Mouse (Mus musculus) neural tube, embryonic 11.5 days (tissue): Measurements from ENCODE around the gene Reep3. TPM values are rescaled to one million over a fixed set of nuclear protein-coding genes. Genes with fewer than 3 reads are reported as not detected.
A peak's percentile ranks its signal among the peaks of the same experiment; 100 is the strongest.

Experiments
- ATAC-seq: fragments of 200-750 bp; cut with Nextera tagmentation; 2 replicates; pipeline ENCODE4 v1.8.0; 2017; ENCODE audit warnings: moderate number of reproducible peaks, mild to moderate bottlenecking, moderate TSS enrichment, moderate library complexity; ENCODE audit not compliant: insufficient read depth, low FRiP score, low TSS enrichment
- DNase-seq: peaks from one replicate; pipeline ENCODE4 v3.0.0-alpha.2; 2015; ENCODE audit warnings: low spot score
- H3K27ac ChIP-seq: fragments of 300-500 bp; sonication (generic); 2 replicates; pipeline ENCODE4 v1.5.1; 2014; ENCODE audit warnings: low read depth, mild to moderate bottlenecking, low read length
- H3K27me3 ChIP-seq: fragments of 300-500 bp; sonication (generic); 2 replicates; pipeline ENCODE4 v1.6.1; 2014; ENCODE audit warnings: mild to moderate bottlenecking, low read length, mixed read lengths; ENCODE audit not compliant: control insufficient read depth, insufficient read depth
- H3K36me3 ChIP-seq: fragments of 300-500 bp; sonication (generic); 2 replicates; pipeline ENCODE4 v1.6.1; 2014; ENCODE audit warnings: mild to moderate bottlenecking, low read length, moderate library complexity, mixed read lengths; ENCODE audit not compliant: control insufficient read depth, insufficient read depth
- H3K4me1 ChIP-seq: fragments of 300-500 bp; sonication (generic); 2 replicates; pipeline ENCODE4 v1.6.1; 2014; ENCODE audit warnings: low read length, mixed read lengths; ENCODE audit not compliant: control insufficient read depth, insufficient read depth
- H3K4me2 ChIP-seq: fragments of 300-500 bp; sonication (generic); 2 replicates; pipeline ENCODE4 v1.6.1; 2014; ENCODE audit warnings: low read depth, mild to moderate bottlenecking, moderate library complexity
- H3K4me3 ChIP-seq: fragments of 300-500 bp; sonication (generic); 2 replicates; pipeline ENCODE4 v1.5.1; 2014; ENCODE audit warnings: low read depth, low read length
- H3K9ac ChIP-seq: fragments of 300-500 bp; sonication (generic); 2 replicates; pipeline ENCODE4 v1.6.1; 2014; ENCODE audit warnings: mild to moderate bottlenecking, low read length
- H3K9me3 ChIP-seq: fragments of 300-500 bp; sonication (generic); 2 replicates; pipeline ENCODE4 v1.6.1; 2016; ENCODE audit warnings: low read length; ENCODE audit not compliant: control insufficient read depth
- WGBS: fragments of 180-500 bp; shearing (Covaris S2); extraction: QIAGEN DNeasy Blood & Tissue Kit; methylation state at CpG from one replicate; pipeline ENCODE4 v1.1.7; 2014; 5-methylcytosine and 5-hydroxymethylcytosine counted together
- polyA plus RNA-seq: library from polyadenylated mRNA; unstranded; fragments of >200 nt; fragmentation: Nextera tagmentation; extraction: Ambion mirVana; gene quantifications from 2 replicates; pipeline ENCODE4 v1.2.1, GENCODE M21; 2014

Reep3 gene
- polyA plus RNA-seq, 1 experiment from 2014 or later, result 40.6 TPM

- Histone ChIP-seq H3K36me3 (peaks cover 2% of the 10 kb centered on the region), H3K9ac (no peak overlapping the region), H3K27me3 (no peaks in the 10 kb centered on the region), H3K4me3 (no peak overlapping the region), H3K9me3 (no peaks in the 10 kb centered on the region), H3K4me2 (no peak overlapping the region), H3K27ac (peak overlapping the region; percentile 34; the same call in 1 of the 2 replicates), H3K4me1 (peaks cover 7% of the 10 kb centered on the region; the same call in 1 of the 2 replicates)
- 71% methylated on average over 8 of the region's 8 CpGs for WGBS
- DNase-seq (no peak), ATAC-seq (no peak)
These were observed 70.4 kb downstream of the Reep3 start for GRCm38 (mm10) chr10:67026375-67026774.

GRCm38 (mm10) chr10:67025573-67026236 lies 71.0 kb downstream of the Reep3 start:
- Histone ChIP-seq H3K9me3 (no peaks in the 10 kb centered on the region), H3K27ac (peak overlapping the region; percentile 34; the same call in 1 of the 2 replicates), H3K4me3 (no peak overlapping the region), H3K9ac (no peak overlapping the region), H3K27me3 (no peaks in the 10 kb centered on the region), H3K36me3 (peaks cover under 1% of the 10 kb centered on the region), H3K4me2 (no peak overlapping the region), H3K4me1 (peaks cover 7% of the 10 kb centered on the region; the same call in 1 of the 2 replicates)
- ATAC-seq (no peak), DNase-seq (peak; percentile 34)
- 41% methylated on average over 10 of the region's 10 CpGs for WGBS

- ATAC-seq, result no peak
- H3K4me1 ChIP-seq, result peaks cover 7% of the 10 kb centered on the region; the same call in 1 of the 2 replicates
- no peaks in the 10 kb centered on the region for H3K27me3 ChIP-seq
- WGBS, result 95% methylated on average over 6 of the region's 6 CpGs
- no peak overlapping the region for H3K4me3 ChIP-seq
- no peak overlapping the region for H3K27ac ChIP-seq
- no peaks in the 10 kb centered on the region; the same call in 1 of the 2 replicates for H3K36me3 ChIP-seq
- H3K9ac ChIP-seq, result no peak overlapping the region
- H3K9me3 ChIP-seq, result no peaks in the 10 kb centered on the region
- H3K4me2 ChIP-seq, result no peak overlapping the region
- DNase-seq, result no peak
These were observed 72.4 kb downstream of the Reep3 start for GRCm38 (mm10) chr10:67024391-67024790.

- Histone ChIP-seq H3K36me3 (no peaks in the 10 kb centered on the region; the same call in 1 of the 2 replicates), H3K27me3 (no peaks in the 10 kb centered on the region), H3K27ac (no peak overlapping the region), H3K4me3 (no peak overlapping the region), H3K4me2 (no peak overlapping the region), H3K9me3 (no peaks in the 10 kb centered on the region), H3K4me1 (peaks cover 7% of the 10 kb centered on the region; the same call in 1 of the 2 replicates), H3K9ac (no peak overlapping the region)
- 94% methylated on average over 9 of the region's 9 CpGs for WGBS
- ATAC-seq (no peak), DNase-seq (no peak)
These were observed 73.7 kb downstream of the Reep3 start for GRCm38 (mm10) chr10:67023092-67023491.

- Histone ChIP-seq H3K4me3 (no peak overlapping the region), H3K4me2 (no peak overlapping the region), H3K27me3 (no peaks in the 10 kb centered on the region), H3K27ac (no peak overlapping the region), H3K9me3 (no peaks in the 10 kb centered on the region), H3K36me3 (no peaks in the 10 kb centered on the region), H3K4me1 (peaks cover 11% of the 10 kb centered on the region; the same call in 1 of the 2 replicates), H3K9ac (no peak overlapping the region)
- ATAC-seq, result no peak
- WGBS, result 94% methylated on average over 13 of the region's 13 CpGs
- no peak for DNase-seq
These were observed 75.3 kb downstream of the Reep3 start for GRCm38 (mm10) chr10:67021494-67021893.

GRCm38 (mm10) chr10:67018875-67019274 lies 77.9 kb downstream of the Reep3 start:
- Histone ChIP-seq H3K4me1 (peaks cover 5% of the 10 kb centered on the region; the same call in 1 of the 2 replicates), H3K36me3 (no peaks in the 10 kb centered on the region), H3K9ac (no peak overlapping the region), H3K4me2 (no peak overlapping the region), H3K4me3 (no peak overlapping the region), H3K9me3 (no peaks in the 10 kb centered on the region), H3K27ac (no peak overlapping the region), H3K27me3 (no peaks in the 10 kb centered on the region)
- 43% methylated on average over 6 of the region's 6 CpGs for WGBS
- ATAC-seq (peak; percentile 84), DNase-seq (peak; percentile 34)

- Histone ChIP-seq H3K27ac (no peak overlapping the region), H3K9me3 (no peaks in the 10 kb centered on the region), H3K9ac (no peak overlapping the region), H3K4me2 (no peak overlapping the region), H3K27me3 (no peaks in the 10 kb centered on the region), H3K4me3 (no peak overlapping the region), H3K4me1 (peaks cover 5% of the 10 kb centered on the region; the same call in 1 of the 2 replicates), H3K36me3 (no peaks in the 10 kb centered on the region)
- WGBS, result 91% methylated on average over 4 of the region's 4 CpGs
- no peak for DNase-seq
- no peak for ATAC-seq
These were observed 78.9 kb downstream of the Reep3 start for GRCm38 (mm10) chr10:67017891-67018290.

GRCm38 (mm10) chr10:67017315-67017714 lies 79.4 kb downstream of the Reep3 start:
- WGBS, result 74% methylated on average over 2 of the region's 2 CpGs
- Histone ChIP-seq H3K4me1 (peaks cover 5% of the 10 kb centered on the region; the same call in 1 of the 2 replicates), H3K9me3 (no peaks in the 10 kb centered on the region), H3K36me3 (no peaks in the 10 kb centered on the region), H3K4me3 (no peak overlapping the region), H3K9ac (no peak overlapping the region), H3K4me2 (no peak overlapping the region), H3K27ac (no peak overlapping the region), H3K27me3 (no peaks in the 10 kb centered on the region)
- no peak for DNase-seq
- no peak for ATAC-seq
